Mouse (Mus musculus) layer of hippocampus, adult 11-12 months (tissue): ENCODE results near the gene Nme3.

Experiments used
- DNase-seq: peaks from one replicate; pipeline ENCODE4 v3.0.0; 2022; ENCODE audit warnings: low spot score

Nme3 gene

GRCm38 (mm10) chr17:24881738-24882440 lies 14.4 kb upstream of the Nme3 start:
- peak; percentile 13 for DNase-seq

- no peak for DNase-seq
Measured at GRCm38 (mm10) chr17:24884391-24884790, 11.9 kb upstream of the Nme3 start.

DNA sequence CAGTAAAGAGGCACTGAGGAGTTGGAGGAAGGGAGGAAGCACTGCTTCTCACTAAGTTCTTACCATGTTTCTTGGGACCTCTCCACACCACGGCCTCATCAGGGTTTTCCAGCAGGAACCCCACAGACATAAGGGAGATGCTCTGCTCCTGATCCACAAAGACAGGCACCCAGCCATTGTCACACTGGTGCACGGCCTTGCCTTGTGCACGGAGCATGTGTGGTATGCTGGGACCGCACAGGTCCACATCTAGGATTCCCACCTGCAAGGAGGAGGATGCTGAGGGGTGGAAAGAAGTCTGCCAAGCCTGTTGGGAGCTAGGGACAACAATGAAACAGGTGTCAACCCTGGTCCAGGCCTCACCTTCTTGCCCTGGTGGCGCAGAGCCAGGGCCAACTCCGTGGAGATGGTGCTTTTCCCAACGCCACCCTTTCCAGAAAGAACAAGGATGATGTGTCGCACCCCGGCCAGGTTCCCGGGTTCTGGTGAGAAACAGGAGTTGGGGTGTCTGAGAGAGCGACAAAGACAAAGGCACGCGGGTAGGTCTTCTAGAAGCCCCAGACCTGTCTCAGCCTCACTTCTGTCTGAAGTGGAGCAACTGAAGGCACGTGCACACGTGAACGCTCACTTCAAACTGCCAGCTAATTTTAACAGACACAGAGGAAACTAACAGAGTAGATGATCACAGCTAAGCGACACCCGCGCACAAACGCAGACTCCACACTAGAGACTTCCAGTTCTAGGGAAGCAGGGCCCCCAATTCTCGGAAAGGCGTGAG lies 10.8 kb upstream of the Nme3 start:
- DNase-seq = peak; percentile 17

GRCm38 (mm10) chr17:24886134-24886931 lies 10.0 kb upstream of the Nme3 start, which contains the start of the genes Nubp2 and Spsb3:
Gene Nubp2 (minus strand): TSS chr17:24886349.
Gene Spsb3 (plus strand): TSS chr17:24886643.
- peak; percentile 99 for DNase-seq

DNA sequence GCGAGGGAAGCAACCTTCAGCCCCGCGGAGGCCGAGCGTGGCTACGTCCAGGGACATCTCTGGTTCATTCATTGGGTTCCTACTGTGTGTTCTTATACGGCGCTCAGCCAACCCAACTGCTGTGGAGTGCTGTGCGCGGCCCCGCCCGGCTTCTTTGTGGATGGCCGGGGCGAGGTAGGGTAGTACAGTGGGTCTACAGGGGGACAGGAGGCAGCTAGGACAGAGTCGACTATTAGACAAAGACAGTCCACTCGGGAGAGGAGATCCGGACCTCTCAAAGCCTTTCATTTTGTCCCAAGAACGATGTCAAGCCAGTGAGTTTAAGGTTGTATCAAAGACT lies 9.4 kb upstream of the Nme3 start:
- DNase-seq = no peak

GRCm38 (mm10) chr17:24887291-24888080 lies 8.8 kb upstream of the Nme3 start:
- peak; percentile 24 for DNase-seq

- no peak for DNase-seq
Measured at GRCm38 (mm10) chr17:24888862-24889261, 7.4 kb upstream of the Nme3 start.

- peak; percentile 7 for DNase-seq
Measured at GRCm38 (mm10) chr17:24890151-24891092, 5.9 kb upstream of the Nme3 start.

DNA sequence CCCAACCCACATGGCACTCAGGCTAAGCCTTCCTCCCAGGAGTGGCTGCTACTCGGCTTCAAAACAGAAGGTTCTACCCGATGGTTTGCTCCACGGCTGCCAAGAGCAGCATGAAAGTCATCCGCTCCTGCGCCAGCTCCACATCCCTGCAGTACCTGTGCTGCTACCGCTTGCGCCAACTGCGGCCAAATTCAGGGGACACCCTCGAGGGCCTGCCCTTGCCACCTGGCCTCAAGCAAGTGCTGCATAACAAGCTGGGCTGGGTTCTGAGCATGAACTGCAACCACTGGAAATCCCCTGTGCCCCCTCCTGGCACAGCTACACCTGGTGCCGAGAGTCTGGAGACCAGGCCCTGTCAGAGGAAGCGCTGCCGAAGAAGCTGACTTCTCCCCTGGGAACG lies 5.0 kb upstream of the Nme3 start:
- DNase-seq = peak; percentile 17

GRCm38 (mm10) chr17:24892785-24893184 lies 3.5 kb upstream of the Nme3 start:
- DNase-seq = peak; percentile 5

DNA sequence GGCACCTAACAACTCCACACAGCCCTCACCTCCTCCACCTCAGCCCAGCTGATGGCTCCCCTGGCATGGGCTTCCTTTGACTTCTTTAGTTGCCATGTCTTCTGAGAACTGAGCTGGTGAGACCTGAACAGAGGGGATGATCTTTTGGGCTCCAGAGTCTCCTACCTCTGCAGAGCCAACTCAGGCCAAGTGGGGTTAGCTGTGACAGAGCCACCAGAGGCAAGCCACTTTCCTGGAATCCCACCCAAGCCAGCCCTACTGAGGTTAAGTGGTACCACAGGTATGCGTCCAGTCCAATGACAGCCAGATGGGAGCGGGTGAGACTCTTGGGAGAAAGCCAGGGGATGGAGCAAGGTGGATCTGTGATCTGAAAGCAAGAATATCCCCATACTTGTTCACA lies 3.0 kb upstream of the Nme3 start:
- DNase-seq = peak; percentile 6

DNA sequence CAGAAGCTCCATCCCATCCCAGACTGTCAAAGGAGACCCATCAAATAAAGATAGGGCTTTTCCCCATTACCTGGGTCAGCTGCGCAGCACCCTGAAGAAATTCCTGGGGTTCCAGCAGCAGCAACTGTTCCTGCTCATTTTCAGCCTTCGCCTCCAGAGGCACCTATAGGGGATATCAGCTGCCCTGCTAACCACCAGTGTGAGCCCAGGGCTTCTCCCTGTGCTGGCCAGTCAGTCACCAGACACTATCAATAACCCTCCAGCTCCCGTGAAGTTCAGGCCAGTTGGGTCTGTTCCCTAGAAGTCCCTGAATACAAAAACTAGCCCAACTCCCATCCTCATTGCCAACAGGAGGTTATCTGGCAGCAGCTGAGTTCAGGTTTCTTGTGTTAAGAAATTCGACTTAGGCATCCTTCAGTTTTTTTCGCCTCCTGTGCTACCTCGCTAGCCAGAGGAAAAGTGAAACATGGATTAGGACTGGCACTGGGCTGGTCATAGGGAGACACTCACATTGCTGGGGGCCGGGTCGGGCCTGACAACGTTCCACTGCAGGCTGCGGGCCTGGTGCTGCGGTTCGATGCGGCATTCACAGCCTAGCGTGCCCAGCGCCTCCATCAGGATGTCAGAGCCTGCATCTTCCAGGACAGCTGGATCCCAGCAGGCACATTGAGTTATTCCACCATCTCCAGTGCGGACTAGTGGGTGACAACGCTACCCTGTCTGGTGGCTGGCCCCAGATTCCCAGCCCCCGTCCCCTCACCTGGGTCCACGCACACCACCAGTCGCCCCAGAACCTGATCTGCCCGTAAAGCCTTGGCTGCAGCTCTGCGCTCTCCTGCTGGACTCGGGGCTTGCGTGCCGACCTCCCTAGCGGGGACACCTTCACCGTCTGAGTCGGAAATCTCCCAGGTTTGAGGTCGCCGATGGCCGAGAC lies 2.0 kb upstream of the Nme3 start:
- DNase-seq = peak; percentile 24

DNA sequence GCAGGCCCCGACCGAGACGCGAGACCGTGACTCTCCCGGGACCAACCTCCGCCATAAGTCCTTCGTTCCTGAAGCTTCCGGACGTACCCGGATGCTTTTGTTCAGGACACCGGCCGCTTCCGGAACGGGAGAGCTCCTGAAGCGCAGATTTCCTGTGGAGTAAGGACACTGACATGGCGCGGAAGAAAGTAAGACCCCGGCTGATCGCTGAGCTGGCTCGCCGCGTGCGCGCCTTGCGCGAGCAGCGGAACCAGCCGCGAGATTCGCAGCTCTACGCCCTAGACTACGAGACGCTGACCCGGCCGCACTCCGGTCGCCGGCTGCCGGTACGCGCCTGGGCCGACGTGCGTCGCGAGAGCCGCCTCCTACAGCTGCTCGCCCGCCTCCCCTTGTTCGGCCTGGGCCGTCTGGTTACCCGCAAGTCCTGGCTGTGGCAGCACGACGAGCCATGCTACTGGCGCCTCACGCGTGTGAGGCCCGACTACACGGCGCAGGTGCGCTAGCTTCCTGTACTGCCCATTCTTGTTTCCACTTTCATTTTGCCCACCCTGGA lies 1.2 kb upstream of the Nme3 start, which contains the start of the genes Eme2 and Mrps34:
TSS of gene Eme2 (minus strand) at position 93 of the 553 bp plus-strand sequence.
TSS of gene Mrps34 (plus strand) at position 122 of the 553 bp plus-strand sequence.
- DNase-seq = peak; percentile 87

DNA sequence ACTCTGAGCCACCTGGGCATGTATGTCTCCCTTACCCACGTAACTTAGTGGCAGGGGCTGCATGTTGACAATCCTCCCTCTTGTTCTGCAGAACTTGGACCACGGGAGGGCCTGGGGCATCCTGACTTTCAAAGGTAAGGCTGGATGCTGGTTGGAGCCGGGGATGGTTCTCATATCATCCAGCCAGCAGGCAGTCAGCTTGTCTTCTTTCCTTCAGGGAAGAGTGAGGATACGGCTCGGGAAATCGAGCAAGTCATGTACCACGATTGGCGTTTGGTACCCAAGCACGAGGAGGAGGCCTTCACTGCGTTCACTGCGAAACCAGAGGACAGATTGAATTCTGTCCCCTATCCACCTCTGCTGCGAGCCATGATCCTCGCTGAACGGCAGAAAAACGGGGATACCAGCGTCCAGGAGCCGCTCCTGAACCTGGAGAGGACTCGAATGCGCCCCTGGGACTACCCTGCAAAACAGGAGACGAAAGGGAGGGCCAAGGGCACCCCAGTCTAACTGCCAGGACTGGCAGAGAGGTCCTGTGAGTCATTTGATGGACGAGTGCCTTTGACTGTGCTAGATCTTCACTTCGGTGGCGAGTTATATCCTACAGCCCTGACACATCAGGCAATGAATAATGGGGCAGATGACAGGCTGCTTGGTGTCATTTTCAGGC lies 594 bp upstream of the Nme3 start:
- DNase-seq = no peak

DNA sequence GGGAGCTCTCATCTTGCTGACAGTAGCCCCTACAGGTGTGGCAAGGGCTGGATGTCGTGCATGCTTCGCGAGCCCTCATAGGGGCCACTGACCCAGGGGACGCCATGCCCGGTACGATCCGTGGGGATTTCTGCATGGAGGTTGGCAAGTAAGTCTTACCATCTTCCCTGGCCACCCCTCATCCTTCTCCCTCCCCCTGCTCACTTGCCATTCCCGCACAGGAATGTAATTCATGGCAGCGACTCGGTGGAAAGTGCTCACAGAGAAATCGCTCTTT lies 631 bp downstream of the Nme3 start:
- peak; percentile 26 for DNase-seq

DNA sequence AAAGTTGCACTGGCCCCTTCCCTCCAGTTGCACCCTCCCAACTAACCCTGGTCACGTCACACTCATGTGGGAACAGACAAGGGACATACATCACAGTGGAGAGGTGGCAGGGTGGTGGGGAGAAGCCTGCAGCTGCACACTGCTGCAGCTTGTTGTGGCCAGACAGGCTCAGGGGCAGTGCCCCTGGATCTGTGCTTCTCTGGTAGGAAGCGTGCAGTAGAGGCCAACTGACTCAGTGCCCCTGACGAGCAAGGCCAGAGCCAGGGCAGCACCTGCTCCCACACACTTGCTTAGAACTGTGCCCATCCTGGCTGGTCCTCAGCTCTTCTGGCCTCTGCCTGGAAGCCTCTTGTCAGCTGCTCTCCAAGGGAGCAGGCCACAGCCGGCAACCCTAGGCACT lies 1.3 kb downstream of the Nme3 start:
- no peak for DNase-seq

DNA sequence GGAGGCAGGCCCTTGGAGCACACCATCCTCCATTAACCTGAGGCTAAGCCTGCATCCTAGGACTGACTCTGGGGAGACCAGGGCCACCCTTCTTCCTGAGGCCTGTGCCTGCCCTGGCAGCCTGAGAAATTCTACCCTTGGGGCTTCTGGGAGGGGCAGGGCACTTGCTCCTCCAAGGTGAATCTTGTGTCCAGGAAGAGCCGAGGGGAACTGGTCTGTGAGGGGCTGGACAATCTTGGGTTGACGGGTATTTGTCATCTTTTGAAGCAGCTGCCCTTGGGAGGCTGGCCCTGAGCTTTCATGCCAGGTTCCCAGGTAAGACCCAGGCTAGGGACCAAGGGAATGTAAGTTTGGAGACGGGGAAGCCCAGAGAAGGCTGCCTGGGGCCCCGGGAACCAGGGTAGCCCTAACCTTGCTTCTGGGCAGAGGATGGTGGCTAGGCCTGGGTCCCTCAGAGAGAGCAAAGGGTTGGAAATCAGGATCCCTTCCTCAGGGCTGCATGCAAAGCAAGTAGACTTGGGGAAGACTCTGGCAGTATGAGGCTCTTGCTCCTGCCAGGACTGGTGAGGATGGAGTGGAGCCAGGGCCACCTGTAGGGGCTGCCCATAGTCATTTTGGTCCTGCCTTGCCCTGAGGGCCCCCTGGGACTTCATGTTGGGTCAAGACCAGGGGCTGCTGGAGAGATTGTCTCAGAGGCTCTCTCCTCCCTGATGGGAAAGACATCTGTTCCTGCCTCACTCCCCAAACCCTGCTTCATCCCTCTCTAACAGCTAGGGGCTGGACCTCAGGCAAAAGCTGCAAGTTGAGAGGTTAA lies 1.9 kb downstream of the Nme3 start:
- no peak for DNase-seq

DNA sequence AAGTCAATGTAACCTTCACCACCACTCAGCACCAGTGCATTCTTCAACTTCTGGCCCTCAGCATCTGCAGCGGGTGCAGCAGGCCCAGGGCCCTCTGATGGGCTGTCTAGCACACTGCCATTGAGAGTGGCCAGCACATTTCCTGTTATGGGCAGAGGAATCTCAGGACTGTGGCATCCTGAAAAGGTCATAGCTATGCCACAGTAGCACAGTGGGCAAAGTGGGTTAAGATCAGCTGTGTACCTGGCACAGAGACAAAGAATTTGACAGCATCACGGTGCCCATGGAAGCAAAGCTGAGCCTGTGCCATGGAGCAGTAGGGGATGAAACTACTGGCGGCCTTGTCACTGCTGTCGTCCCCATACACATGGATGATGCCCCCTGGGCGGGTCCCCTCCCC lies 2.9 kb downstream of the Nme3 start:
- peak; percentile 4 for DNase-seq
